Mouse (Mus musculus): ENCODE measurements around the gene Ptgs1.

The Ptgs1 gene

GRCm38 (mm10) chr2:36215203-36215739, 15.0 kb upstream of the Ptgs1 start:
- no peak for DNase-seq

GRCm38 (mm10) chr2:36216546-36216945, 13.7 kb upstream of the Ptgs1 start:
- DNase-seq = no peak

GRCm38 (mm10) chr2:36216953-36217573, 13.2 kb upstream of the Ptgs1 start:
- DNase-seq = no peak

DNA sequence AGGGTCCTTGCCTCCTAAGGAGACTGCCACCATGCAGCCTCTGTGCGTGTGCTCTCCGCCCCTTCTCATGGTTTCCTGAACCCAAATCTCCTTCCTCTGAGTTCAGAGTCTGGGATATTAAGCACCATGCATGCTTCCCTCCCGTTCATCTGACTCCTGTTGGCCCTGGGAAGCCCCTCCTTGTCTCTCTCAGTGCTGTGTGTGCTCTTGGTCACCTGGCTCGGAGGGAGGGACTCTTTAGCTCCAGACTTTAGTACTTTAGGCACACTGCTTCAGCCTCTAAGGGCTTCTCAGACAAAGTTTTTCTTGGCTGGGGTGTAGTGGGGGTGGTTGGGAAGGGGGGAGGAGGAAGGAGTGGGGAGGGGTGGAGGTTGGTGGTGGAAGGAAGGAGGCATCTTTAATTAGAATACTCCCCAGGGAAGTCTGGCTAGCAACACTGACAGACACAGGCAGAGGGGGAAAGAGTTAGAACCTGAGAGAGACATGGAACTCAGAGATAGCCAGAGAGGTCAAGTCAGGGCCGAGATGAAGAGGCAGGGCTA, 12.5 kb upstream of the Ptgs1 start:
- DNase-seq = no peak

- DNase-seq = no peak
Measured at GRCm38 (mm10) chr2:36220106-36220505, 10.1 kb upstream of the Ptgs1 start.

DNA sequence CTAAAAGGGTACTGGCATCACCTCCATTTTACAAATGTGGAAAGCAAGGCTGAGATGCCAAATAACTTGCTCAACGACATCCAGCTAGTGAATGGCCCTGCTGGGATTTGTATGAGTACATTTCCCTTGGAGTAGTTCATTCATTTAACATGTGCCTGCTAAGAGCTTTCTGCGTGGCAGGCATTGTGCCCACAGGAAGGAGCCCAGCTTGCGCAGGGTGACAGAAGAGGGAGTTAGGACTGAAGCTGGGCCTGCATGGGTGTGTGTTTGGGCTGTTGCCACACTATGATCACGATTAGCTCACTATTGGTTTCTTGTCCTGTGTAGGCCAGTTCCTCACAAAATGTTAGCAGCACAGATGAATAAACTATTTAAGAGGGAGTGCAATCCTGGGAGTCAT, 9.3 kb upstream of the Ptgs1 start:
- no peak for DNase-seq

GRCm38 (mm10) chr2:36222168-36222848, 7.9 kb upstream of the Ptgs1 start:
- DNase-seq = no peak

GRCm38 (mm10) chr2:36223436-36223835, 6.8 kb upstream of the Ptgs1 start:
- DNase-seq = no peak

DNA sequence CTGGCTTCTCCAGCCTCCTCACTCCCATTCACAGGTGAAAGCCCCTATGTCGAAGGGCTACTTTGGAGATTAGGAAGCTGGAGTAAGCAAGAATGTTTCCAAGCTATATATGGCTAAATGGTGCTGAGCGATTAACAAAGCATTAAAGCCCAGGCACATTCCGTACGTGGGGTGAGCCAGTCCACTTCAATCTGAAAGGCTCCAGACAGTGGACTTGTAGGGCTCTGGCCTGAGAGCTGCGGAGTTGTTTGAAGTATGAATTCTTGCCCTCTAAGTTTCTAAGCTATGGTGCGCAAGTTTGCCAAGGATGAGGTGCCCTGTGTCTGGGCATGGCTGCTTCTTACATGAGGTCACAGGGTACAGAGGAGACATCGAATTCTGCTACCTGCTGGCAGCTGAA, 6.1 kb upstream of the Ptgs1 start:
- DNase-seq = no peak

GRCm38 (mm10) chr2:36224599-36224998, 5.6 kb upstream of the Ptgs1 start:
- DNase-seq = no peak

DNA sequence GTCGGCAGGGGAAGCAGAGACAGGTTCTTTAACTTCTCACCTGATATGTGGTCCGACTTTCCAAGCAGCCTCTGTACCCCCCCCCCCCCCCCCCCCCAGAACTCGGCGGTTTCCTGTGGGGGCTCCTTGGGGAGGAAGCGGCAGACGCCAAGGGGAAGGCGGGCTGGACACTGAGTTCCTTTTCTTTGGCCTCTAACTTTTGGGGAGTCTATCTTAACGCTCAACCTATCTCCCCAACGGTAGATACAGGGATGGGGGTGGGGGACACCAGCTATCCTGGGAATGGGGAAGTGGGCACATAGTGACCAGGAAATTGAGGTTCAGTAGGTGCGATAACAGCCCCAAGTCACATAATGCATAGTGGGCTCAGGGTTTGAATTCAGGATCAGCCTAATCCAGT, 741 bp downstream of the Ptgs1 start:
- no peak for DNase-seq

- no peak for DNase-seq
Measured at GRCm38 (mm10) chr2:36234526-36235368, 4.5 kb downstream of the Ptgs1 start.

DNA sequence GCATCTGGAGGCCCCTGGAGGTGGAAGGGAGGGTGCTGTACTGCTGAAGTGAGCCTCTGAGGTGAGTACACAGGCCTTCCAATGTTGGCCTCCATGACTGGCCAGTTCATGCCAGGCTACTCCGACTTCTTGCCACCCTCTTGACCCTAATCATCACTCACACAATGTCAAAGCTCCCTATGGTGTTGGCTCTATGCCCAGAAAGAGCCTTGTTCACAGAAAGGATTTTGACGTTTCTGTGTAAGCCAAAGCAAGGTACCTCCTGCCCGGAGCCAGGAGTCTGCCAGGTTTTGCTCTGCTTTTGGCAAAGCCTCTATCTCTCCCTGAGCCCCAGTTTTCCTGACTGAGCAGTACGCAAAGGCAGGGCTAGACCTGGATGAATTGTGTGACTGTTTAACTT, 5.7 kb downstream of the Ptgs1 start:
- DNase-seq = no peak

- no peak for DNase-seq
Measured at GRCm38 (mm10) chr2:36236889-36237288, 6.7 kb downstream of the Ptgs1 start.

- DNase-seq = no peak
Measured at GRCm38 (mm10) chr2:36237557-36237956, 7.3 kb downstream of the Ptgs1 start.

DNA sequence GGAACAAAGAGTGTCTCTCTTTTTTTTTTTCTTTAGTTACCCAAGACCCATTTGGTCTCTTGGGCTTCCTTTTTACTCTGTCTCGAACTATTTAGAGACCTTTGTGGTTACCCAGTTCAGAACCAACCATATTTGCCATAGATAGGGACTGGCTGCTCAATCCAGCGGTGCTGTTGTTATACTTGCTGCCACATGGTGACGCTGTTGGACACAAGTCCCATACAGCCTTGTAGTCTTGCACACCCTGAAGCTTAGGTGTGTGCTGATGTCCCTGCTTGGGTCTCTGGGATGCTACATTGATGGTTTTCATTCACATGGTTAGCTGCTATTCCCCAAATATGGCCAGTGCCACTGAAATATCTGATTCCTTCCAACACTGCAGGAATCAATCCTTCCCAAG, 8.2 kb downstream of the Ptgs1 start:
- no peak for DNase-seq

DNA sequence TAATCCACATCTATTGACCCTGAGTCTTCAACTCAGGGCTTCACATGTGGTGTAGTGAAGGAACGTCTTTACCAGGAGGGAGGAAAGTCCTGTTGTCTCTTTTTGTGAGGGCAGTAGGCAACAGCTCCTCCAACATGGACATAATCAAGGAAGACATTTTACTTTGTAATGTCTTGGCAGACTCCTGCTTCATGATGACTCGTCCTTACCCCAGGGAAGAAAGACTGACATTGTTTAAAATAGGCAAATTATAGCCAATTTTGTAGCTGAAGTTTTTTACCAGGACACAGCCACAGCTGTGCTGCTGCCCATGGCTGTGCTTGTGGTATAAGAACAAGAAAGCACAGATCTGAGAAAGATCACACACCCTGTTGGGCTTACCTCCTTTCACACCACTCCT, 8.7 kb downstream of the Ptgs1 start:
- DNase-seq = no peak

DNA sequence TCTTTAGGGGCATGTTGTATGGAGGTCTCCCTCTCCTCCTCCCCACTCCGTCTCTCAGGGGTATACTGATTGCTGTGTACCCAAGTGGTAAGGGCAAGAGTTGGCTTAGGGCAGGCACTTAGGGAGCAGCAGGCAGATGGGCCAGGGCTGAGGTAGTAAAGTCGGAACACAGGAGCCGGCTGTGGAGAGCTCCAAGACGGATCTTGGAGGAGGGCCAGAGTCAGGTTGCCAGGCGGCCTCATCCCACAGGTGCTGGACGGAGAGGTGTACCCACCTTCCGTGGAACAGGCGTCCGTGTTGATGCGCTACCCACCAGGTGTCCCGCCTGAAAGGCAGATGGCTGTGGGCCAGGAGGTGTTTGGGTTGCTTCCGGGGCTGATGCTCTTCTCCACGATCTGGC, 12.3 kb downstream of the Ptgs1 start:
- DNase-seq = no peak

GRCm38 (mm10) chr2:36243296-36243891, 13.2 kb downstream of the Ptgs1 start:
- DNase-seq = no peak

- no peak for DNase-seq
Measured at GRCm38 (mm10) chr2:36243892-36244309, 13.7 kb downstream of the Ptgs1 start.

DNA sequence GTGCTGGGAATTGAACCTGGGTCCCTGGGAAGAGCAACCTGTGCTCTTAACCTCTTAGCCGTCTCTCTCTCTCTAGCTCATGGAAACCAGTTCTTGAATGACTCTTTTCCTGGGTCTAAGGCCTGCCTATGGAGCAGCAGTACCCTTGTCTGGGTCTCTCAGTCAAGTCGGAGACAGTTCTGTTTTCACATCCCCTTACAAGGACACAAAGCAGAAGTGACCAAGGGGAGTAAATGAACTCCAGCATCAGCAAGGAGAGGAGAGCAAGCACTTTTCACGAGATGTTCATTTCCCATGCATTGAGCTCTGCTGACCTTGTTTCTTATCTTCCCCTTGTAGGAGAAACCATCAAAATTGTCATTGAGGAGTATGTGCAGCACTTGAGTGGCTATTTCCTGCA, 14.5 kb downstream of the Ptgs1 start:
- no peak for DNase-seq

GRCm38 (mm10) chr2:36247964-36248363, 17.7 kb downstream of the Ptgs1 start:
- DNase-seq = no peak

- DNase-seq = no peak
Measured at GRCm38 (mm10) chr2:36251156-36251555, 20.9 kb downstream of the Ptgs1 start.
